ENCODE assay signal across 20 mouse cellular contexts in the genomic region with DNA sequence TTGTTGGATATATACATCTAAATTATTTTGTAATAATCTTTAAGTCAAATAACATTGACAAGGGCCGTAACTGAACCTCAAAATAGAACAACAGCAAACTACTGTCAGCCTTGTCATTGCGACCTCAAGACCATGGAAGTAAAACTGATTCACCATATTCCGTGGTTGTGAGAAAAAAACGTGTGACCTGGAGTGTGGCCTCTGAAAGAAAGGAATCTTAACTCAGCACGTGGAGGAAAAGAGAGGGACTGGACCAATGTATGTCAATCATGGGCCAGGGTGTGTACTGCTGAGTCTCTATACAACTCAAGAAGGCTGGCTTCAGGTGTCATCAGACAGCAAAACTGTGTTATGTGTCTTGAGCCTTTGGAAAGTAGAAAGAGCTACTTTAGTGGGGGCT.
A peak's percentile ranks its signal among the peaks of the same experiment; 100 is the strongest.
DNase-seq lines count a peak whose midpoint lies in the region; ATAC-seq and TF ChIP-seq lines count a peak whose summit lies in the region.
"Had no signal": no experiment of that assay in that cellular context is flagged by ENCODE, and none has a peak within 500 bp of the region (broad histone marks: within the 10 kb centered on the region; RNA-seq: fewer than 3 reads in every experiment).

No protein-coding gene starts in this region.

- 71% methylated on average over 5 of the region's 5 CpGs for WGBS in hindbrain, embryonic 13.5 days

- no peaks in the 10 kb centered on the region for H3K4me1 ChIP-seq in hindbrain, embryonic 13.5 days (replicated peaks)
- H3K4me1 ChIP-seq: embryonic facial prominence, embryonic 10.5 days; embryonic facial prominence, embryonic 12.5 days; forebrain, embryonic 10.5 days; forebrain, embryonic 12.5 days had no signal

- H3K27ac ChIP-seq in hindbrain, embryonic 13.5 days, result no peak overlapping the region
- H3K27ac ChIP-seq: embryonic facial prominence, embryonic 10.5 days; embryonic facial prominence, embryonic 12.5 days; forebrain, embryonic 10.5 days; forebrain, embryonic 12.5 days had no signal

- no peaks in the 10 kb centered on the region for H3K9me3 ChIP-seq in hindbrain, embryonic 13.5 days
- H3K9me3 ChIP-seq: embryonic facial prominence, embryonic 10.5 days; embryonic facial prominence, embryonic 12.5 days; forebrain, embryonic 10.5 days; forebrain, embryonic 12.5 days had no signal

- H3K4me2 ChIP-seq in myocyte (ENCODE audit: low read depth), result peak overlapping the region; percentile 79
- H3K4me2 ChIP-seq in hindbrain, embryonic 13.5 days, result no peak overlapping the region
- H3K4me2 ChIP-seq: embryonic facial prominence, embryonic 12.5 days; forebrain, embryonic 12.5 days had no signal

- H3K4me3 ChIP-seq in myocyte, result no peak overlapping the region
- H3K4me3 ChIP-seq in hindbrain, embryonic 13.5 days, result no peak overlapping the region
- H3K4me3 ChIP-seq: embryonic facial prominence, embryonic 10.5 days; embryonic facial prominence, embryonic 12.5 days; erythroblast, embryonic 14.5 days; forebrain, embryonic 10.5 days; forebrain, embryonic 12.5 days had no signal

- H3K36me3 ChIP-seq in myocyte (ENCODE audit: control insufficient read depth, insufficient read depth), result no peaks in the 10 kb centered on the region
- H3K36me3 ChIP-seq in hindbrain, embryonic 13.5 days, result no peaks in the 10 kb centered on the region
- H3K36me3 ChIP-seq: embryonic facial prominence, embryonic 10.5 days; embryonic facial prominence, embryonic 12.5 days; forebrain, embryonic 10.5 days; forebrain, embryonic 12.5 days had no signal

- H3K79me2 ChIP-seq in myocyte (ENCODE audit: control insufficient read depth, insufficient read depth), result no peaks in the 10 kb centered on the region

- no peaks in the 10 kb centered on the region for H3K27me3 ChIP-seq in myocyte (ENCODE audit: control insufficient read depth, insufficient read depth, insufficient read length)
- H3K27me3 ChIP-seq in hindbrain, embryonic 13.5 days, result no peaks in the 10 kb centered on the region
- H3K27me3 ChIP-seq: embryonic facial prominence, embryonic 12.5 days; forebrain, embryonic 12.5 days had no signal

- no peak for TF ChIP-seq POLR2A in myocyte (IDR thresholded peaks at IDR 0.05; ENCODE audit: insufficient read length, low read depth)

- H3ac ChIP-seq in myocyte (ENCODE audit: control insufficient read depth, insufficient read length), result no peak overlapping the region

- ATAC-seq in hindbrain, embryonic 13.5 days (ENCODE audit: low FRiP score), result no peak
- ATAC-seq: forebrain, embryonic 14.5 days; forebrain, embryonic 16.5 days had no signal

- no peak overlapping the region for H3K9ac ChIP-seq in hindbrain, embryonic 13.5 days
- H3K9ac ChIP-seq: embryonic facial prominence, embryonic 12.5 days; forebrain, embryonic 12.5 days had no signal

- DNase-seq in 3T3-L1 (ENCODE audit: low read depth, low spot score) (peak; percentile 72), NIH3T3 (ENCODE audit: low read depth) (peak; percentile 53)
- DNase-seq in cerebellum, postnatal 36 days, result no peak
- DNase-seq: adrenal gland, adult 2 months; adrenal gland, postnatal 10 days; adrenal gland, postnatal 25 days; cerebellum, adult 11 months; cerebellum, adult 18-20 months; cerebellum, adult 8-10 months; cerebellum, adult 9-11 months; cerebellum, postnatal 14 days had no signal

TF ChIP-seq in myocyte, 11 proteins besides CTCF, POLR2A, EP300 and RAD21:
- no peak for TF ChIP-seq MYOD1 (IDR thresholded peaks at IDR 0.05; ENCODE audit: control insufficient read depth in 1 of 3, insufficient read length in 2 of 3, low read depth in 2 of 3)
- TF ChIP-seq MYOG (IDR thresholded peaks at IDR 0.05; ENCODE audit: control insufficient read depth in 1 of 3, insufficient read depth in 1 of 3, insufficient read length in 2 of 3, low read depth in 2 of 3), result no peak
- TF ChIP-seq CEBPB (IDR thresholded peaks at IDR 0.05; ENCODE audit: insufficient read depth, poor library complexity, severe bottlenecking), result no peak
- no peak for TF ChIP-seq USF1 (IDR thresholded peaks at IDR 0.05; ENCODE audit: low read depth)
- no peak for TF ChIP-seq TCF3 (IDR thresholded peaks at IDR 0.05; ENCODE audit: insufficient read length, low read depth)
- TF ChIP-seq E2F4 (IDR thresholded peaks at IDR 0.05; ENCODE audit: insufficient read depth), result no peak
- no peak for TF ChIP-seq TCF12 (IDR thresholded peaks at IDR 0.05; ENCODE audit: insufficient read depth, poor library complexity, severe bottlenecking)
- TF ChIP-seq MAX (IDR thresholded peaks at IDR 0.05; ENCODE audit: low read depth), result no peak

Comparison
In these comparisons a context has a peak if more than half of its experiments do, and no peak if none do; other contexts are left out.
1. DNase-seq: peak in 3T3-L1 (single experiment) and NIH3T3 (single experiment); none in cerebellum, postnatal 36 days (0 of 2).